Mouse (Mus musculus) erythroblast, embryonic 14.5 days (primary cell): Measurements from ENCODE around the gene Src.

ENCODE experiments used
- GATA1 ChIP-seq: IDR thresholded peaks from 2 replicates; pipeline ENCODE4 v1.6.1; 2012; ENCODE audit warnings: low read length, inconsistent platforms, mixed read lengths
- TAL1 ChIP-seq: IDR thresholded peaks from 3 replicates; pipeline ENCODE4 v1.6.1; 2012; ENCODE audit warnings: low read length, inconsistent platforms, mixed read lengths

DNA sequence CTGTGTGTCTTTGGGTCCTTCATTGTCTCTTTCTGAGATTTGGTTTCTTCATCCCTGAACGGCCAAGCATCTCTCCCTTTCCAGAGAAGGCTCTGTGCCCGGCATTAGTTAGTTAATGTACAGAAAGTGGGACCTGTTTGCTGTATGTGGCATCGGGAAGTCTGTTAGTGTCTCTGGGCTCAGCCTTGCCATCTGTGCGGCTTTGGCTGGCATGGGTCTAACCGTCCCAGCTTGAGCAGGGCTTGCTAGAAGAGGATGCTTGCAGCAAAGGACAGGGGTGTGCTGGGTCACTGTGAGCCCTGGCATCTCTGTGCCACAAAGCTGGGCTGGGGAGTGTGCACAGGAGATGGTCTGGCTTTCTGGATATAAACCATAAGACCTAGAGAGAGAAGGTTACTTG lies 8.9 kb downstream of the Src start:
- no peak for TF ChIP-seq GATA1
- TF ChIP-seq TAL1, result no peak
